Mouse (Mus musculus) hindbrain, embryonic 10.5 days (tissue): ENCODE measurements around the gene Mki67. TPM values are rescaled to one million over a fixed set of nuclear protein-coding genes. Genes with fewer than 3 reads are reported as not detected.

Experiments
- DNase-seq: peaks from one replicate; pipeline ENCODE4 v3.0.0-alpha.2; 2017; ENCODE audit warnings: low spot score
- H3K27ac ChIP-seq: fragments of 300-500 bp; sonication (generic); 2 replicates; pipeline ENCODE4 v1.5.1; 2016; ENCODE audit warnings: mild to moderate bottlenecking, moderate library complexity
- H3K27me3 ChIP-seq: fragments of 300-500 bp; sonication (generic); 2 replicates; pipeline ENCODE4 v1.6.1; 2016; ENCODE audit warnings: mild to moderate bottlenecking; ENCODE audit not compliant: poor library complexity, insufficient read depth, severe bottlenecking
- H3K36me3 ChIP-seq: fragments of 300-500 bp; sonication (generic); 2 replicates; pipeline ENCODE4 v1.6.1; 2016; ENCODE audit warnings: mild to moderate bottlenecking, moderate library complexity
- H3K4me1 ChIP-seq: fragments of 300-500 bp; sonication (generic); replicated peaks from 2 replicates; pipeline ENCODE4 v1.6.1; 2016; ENCODE audit warnings: mild to moderate bottlenecking
- H3K4me3 ChIP-seq: fragments of 300-500 bp; sonication (generic); 2 replicates; pipeline ENCODE4 v1.5.1; 2016; ENCODE audit warnings: mild to moderate bottlenecking, moderate library complexity
- H3K9me3 ChIP-seq: fragments of 300-500 bp; sonication (generic); 2 replicates; pipeline ENCODE4 v1.6.1; 2016; ENCODE audit warnings: mild to moderate bottlenecking, moderate library complexity
- WGBS: fragments of 180-500 bp; shearing (Covaris S2); methylation state at CpG from one replicate; pipeline ENCODE4 v1.1.7; 2016; 5-methylcytosine and 5-hydroxymethylcytosine counted together
- polyA plus RNA-seq: library from polyadenylated mRNA; unstranded; fragments of >200 nt; fragmentation: Nextera tagmentation; extraction: Ambion mirVana; gene quantifications from 2 replicates; pipeline ENCODE4 v1.2.1, GENCODE M21; 2016

Mki67 gene
- polyA plus RNA-seq, 1 experiment from 2014 or later, result 27.3 TPM

DNA sequence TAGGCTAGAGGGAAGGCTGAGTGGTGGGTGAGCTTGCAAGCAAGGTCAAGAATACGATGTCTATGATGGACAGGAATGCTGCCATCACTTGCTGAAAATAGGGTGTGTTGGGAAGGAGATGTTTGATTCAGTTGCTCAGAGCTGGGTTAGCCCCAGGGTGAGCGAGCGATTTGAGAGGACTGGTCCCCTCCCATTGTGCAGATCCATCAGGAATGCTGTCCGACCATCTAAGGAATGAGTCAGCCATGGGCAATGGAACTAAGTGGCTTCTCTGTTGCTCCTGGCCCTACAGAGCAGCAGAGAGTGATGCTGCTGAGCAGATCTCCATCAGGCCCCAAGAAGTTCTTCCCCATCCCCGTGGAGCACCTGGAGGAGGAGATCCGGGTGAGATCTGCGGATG is 62.6 kb downstream of the Mki67 start:
- no peak for DNase-seq
- Histone ChIP-seq H3K4me3 (no peak overlapping the region), H3K36me3 (no peaks in the 10 kb centered on the region), H3K27ac (no peak overlapping the region), H3K4me1 (no peaks in the 10 kb centered on the region), H3K27me3 (no peaks in the 10 kb centered on the region), H3K9me3 (no peaks in the 10 kb centered on the region)
- WGBS, result 83% methylated on average over 7 of the region's 7 CpGs

- H3K27me3 ChIP-seq, result no peaks in the 10 kb centered on the region
- no peaks in the 10 kb centered on the region for H3K36me3 ChIP-seq
- no peak overlapping the region for H3K27ac ChIP-seq
- DNase-seq, result no peak
- H3K4me3 ChIP-seq, result no peak overlapping the region
- WGBS, result 61% methylated on average over 11 of the region's 11 CpGs
- 0 out of 2 replicates have a peak, but pooled peaks cover 3% of the 10 kb centered on the region for H3K9me3 ChIP-seq
- H3K4me1 ChIP-seq, result no peaks in the 10 kb centered on the region
Observed at GRCm38 (mm10) chr7:135652781-135653180, 63.4 kb downstream of the Mki67 start.

- H3K9me3 ChIP-seq, result 0 out of 2 replicates have a peak, but pooled peaks cover 3% of the 10 kb centered on the region
- H3K27ac ChIP-seq, result peak overlapping the region; percentile 29; the same call in 1 of the 2 replicates
- H3K4me1 ChIP-seq, result no peaks in the 10 kb centered on the region
- H3K27me3 ChIP-seq, result no peaks in the 10 kb centered on the region
- WGBS, result 72% methylated on average over 18 of the region's 18 CpGs
- no peak for DNase-seq
- H3K4me3 ChIP-seq, result no peak overlapping the region
- no peaks in the 10 kb centered on the region for H3K36me3 ChIP-seq
Observed at GRCm38 (mm10) chr7:135651831-135652511, 64.2 kb downstream of the Mki67 start.

GRCm38 (mm10) chr7:135650061-135650460 is 66.1 kb downstream of the Mki67 start:
- H3K27ac ChIP-seq, result no peak overlapping the region
- no peak for DNase-seq
- H3K4me1 ChIP-seq, result no peaks in the 10 kb centered on the region
- no peaks in the 10 kb centered on the region for H3K36me3 ChIP-seq
- H3K27me3 ChIP-seq, result no peaks in the 10 kb centered on the region
- no peak overlapping the region for H3K4me3 ChIP-seq
- 0 out of 2 replicates have a peak, but pooled peaks cover 3% of the 10 kb centered on the region for H3K9me3 ChIP-seq
- 83% methylated on average over 5 of the region's 5 CpGs for WGBS

- WGBS, result 86% methylated on average over 1 of the region's 1 CpGs
- no peak overlapping the region for H3K4me3 ChIP-seq
- 0 out of 2 replicates have a peak, but pooled peaks cover 3% of the 10 kb centered on the region for H3K9me3 ChIP-seq
- no peak overlapping the region for H3K27ac ChIP-seq
- no peaks in the 10 kb centered on the region for H3K36me3 ChIP-seq
- no peaks in the 10 kb centered on the region for H3K4me1 ChIP-seq
- no peak for DNase-seq
- H3K27me3 ChIP-seq, result no peaks in the 10 kb centered on the region
Observed at GRCm38 (mm10) chr7:135649306-135649705, 66.9 kb downstream of the Mki67 start.

DNA sequence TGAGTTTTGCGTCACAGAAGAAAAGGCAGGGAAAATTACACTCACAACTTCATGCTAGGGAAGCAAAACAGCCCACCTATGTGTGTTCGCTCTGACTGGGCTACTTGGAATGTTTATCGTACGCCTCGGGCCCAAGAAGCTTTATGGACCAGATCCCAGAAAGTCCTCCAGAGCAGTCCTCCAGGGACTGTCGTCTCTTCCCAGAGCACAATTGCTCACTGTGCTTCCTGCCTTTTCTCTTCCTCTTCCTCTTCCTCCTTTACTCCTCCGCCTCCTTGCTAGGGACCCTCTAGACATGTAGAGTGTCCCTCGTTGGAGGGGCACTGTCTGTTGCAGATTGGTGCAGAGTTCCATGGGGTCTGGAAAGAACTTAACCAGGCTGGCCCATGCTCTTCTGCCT is 67.3 kb downstream of the Mki67 start:
- no peak overlapping the region for H3K4me3 ChIP-seq
- no peaks in the 10 kb centered on the region for H3K27me3 ChIP-seq
- no peak overlapping the region for H3K27ac ChIP-seq
- 94% methylated on average over 8 of the region's 8 CpGs for WGBS
- no peaks in the 10 kb centered on the region for H3K36me3 ChIP-seq
- H3K4me1 ChIP-seq, result no peaks in the 10 kb centered on the region
- DNase-seq, result no peak
- H3K9me3 ChIP-seq, result 0 out of 2 replicates have a peak, but pooled peaks cover 3% of the 10 kb centered on the region

DNA sequence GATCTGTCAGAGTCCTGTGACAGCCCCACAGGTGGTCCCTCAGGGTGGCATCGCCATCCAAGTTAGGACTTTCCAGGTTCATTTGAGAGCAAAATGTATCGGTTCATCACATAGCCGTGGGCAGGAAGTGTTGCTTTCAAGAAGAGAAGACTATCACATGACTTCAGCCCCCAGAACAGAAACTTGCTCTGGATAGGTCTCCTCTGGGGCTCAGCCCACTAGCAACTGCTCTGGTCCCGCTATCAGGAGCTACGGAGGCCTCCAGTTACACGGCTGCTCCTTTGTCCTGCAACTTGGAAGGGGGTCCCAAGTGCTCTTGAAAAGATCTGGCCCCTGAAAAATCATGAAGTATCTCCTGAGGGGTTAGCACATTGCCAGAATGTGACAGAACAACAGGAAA is 69.2 kb downstream of the Mki67 start:
- Histone ChIP-seq H3K27ac (no peak overlapping the region), H3K4me3 (no peak overlapping the region), H3K27me3 (no peaks in the 10 kb centered on the region), H3K4me1 (no peaks in the 10 kb centered on the region), H3K9me3 (0 out of 2 replicates have a peak, but pooled peaks cover 3% of the 10 kb centered on the region), H3K36me3 (no peaks in the 10 kb centered on the region)
- DNase-seq, result no peak
- 86% methylated on average over 6 of the region's 6 CpGs for WGBS

DNA sequence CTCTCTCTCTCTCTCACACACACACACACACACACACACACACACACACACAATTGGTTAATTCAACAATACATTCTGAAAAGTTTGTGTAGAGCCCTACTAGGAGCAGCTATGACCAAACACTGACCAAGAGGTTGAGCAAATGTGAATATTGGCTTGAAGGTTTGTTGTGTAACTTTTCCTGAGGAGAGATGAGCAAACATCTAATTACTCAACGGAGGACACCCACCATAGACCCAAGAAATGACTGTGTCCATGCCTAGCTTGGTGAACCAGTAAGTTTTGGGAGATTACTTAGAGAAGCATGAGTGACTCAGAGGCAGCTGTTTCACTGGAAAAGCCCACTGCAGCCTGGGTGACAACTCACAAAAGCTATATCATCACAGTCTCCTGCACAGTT is 71.7 kb downstream of the Mki67 start:
- WGBS, result 90% methylated on average over 1 of the region's 1 CpGs
- Histone ChIP-seq H3K27me3 (no peaks in the 10 kb centered on the region), H3K36me3 (no peaks in the 10 kb centered on the region), H3K4me3 (no peak overlapping the region), H3K9me3 (0 out of 2 replicates have a peak, but pooled peaks cover 3% of the 10 kb centered on the region), H3K27ac (no peak overlapping the region), H3K4me1 (no peaks in the 10 kb centered on the region)
- no peak for DNase-seq

GRCm38 (mm10) chr7:135641698-135642507 is 74.3 kb downstream of the Mki67 start:
- no peak overlapping the region for H3K4me3 ChIP-seq
- no peaks in the 10 kb centered on the region for H3K36me3 ChIP-seq
- H3K4me1 ChIP-seq, result no peaks in the 10 kb centered on the region
- H3K27me3 ChIP-seq, result no peaks in the 10 kb centered on the region
- peak; percentile 33 for DNase-seq
- no peak overlapping the region for H3K27ac ChIP-seq
- WGBS, result 68% methylated on average over 14 of the region's 14 CpGs
- H3K9me3 ChIP-seq, result no peaks in the 10 kb centered on the region

Other genes with a start within 250 kb of the Mki67 start
- not detected in 2 replicates for gene Clrn3, start 187.7 kb downstream of the Mki67 start, polyA plus RNA-seq
- 0.68 and 0.85 TPM in 2 replicates for gene Ptpre, start 178.9 kb downstream of the Mki67 start, polyA plus RNA-seq